Mouse (Mus musculus): ENCODE measurements at regions not wholly inside any gene's neighbourhood (a gene's known extent, or its start where the extent isn't known, plus 50 kb on each side); places are given as distances from the start of the nearest gene placed in this dataset.

- no peak for TF ChIP-seq CTCF (IDR thresholded peaks at IDR 0.05; ENCODE audit: extremely low read depth, insufficient read length, insufficient replicate concordance, low read depth, low read length)
- no peak for TF ChIP-seq POLR2A (IDR thresholded peaks at IDR 0.05; ENCODE audit: low read depth, low read length)
Observed at GRCm38 (mm10) chr4:153288362-153288761, 194.2 kb downstream of the Ajap1 start.
